Mouse (Mus musculus) mouse trophoblast stem cell (cell line): ENCODE results near the gene Kif5c.

ENCODE experiments used
- in situ Hi-C, 2 experiments: fragments of 300-500 bp; cut with MseI, MboI; formaldehyde crosslinking; loops; 2 replicates in 1 of 2; 3 replicates in 1 of 2; pipeline ENCODE4 v1.15.1; 2025

The Kif5c gene

DNA sequence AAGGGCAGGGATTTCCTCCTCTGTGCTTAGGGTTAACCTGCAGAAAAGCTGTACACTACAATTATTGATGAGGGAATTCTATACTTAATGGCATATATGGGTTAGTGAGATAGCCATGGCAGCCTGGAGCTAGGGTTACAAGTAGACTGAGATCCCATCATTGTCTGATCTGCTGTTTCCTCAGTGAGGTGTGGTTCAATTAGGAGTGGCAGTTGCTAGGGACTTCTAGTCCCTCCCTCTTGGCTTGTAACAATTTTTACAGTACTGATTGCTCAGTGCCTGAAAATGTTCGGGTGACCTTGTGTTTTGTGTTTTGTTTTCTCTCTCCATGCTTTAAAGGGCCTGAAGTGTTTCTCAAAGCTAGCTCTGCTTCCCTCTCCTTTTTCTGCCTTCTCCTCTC is 2.1 kb downstream of the Kif5c start:
- in situ Hi-C loops: no loop called here

DNA sequence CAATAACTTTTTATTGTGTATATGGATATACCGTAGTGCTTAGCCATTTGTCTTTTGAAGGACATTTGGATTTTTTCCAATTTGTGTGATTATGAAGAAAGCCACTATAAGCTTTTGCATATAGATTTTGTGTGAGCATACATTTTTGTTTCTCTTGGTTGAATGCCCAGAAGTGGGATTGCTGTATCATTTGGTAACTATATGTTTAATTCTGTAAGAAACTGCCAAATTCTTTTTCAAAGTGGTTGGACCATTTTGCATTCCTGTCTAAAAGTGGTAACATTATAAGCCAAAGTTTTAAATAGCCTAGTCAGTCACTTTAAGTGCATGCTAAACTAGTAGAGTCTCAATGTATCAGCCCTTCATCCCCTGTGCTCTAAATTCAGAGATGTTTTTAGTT is 6.5 kb downstream of the Kif5c start:
- in situ Hi-C loops: no loop called here

DNA sequence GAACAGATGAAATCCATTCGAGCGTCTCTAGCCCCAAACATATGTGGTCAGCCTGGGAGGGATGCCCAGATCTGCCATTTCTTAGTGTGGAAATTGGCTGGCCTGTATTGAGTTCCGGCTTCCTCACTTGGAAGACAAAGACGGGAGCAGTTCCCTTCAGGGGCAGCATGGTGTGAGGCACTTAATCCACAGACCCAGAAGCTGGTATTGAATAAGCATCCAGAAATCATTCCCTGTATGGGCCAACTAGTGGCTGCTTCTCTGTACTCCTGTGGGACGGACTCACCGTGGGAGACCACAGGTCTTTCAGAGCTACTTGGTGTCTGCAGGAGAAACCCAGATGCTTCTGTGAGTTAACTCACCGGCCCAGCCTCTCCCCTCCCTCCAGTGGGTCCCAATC is 8.5 kb downstream of the Kif5c start:
- in situ Hi-C loops: no loop called here

DNA sequence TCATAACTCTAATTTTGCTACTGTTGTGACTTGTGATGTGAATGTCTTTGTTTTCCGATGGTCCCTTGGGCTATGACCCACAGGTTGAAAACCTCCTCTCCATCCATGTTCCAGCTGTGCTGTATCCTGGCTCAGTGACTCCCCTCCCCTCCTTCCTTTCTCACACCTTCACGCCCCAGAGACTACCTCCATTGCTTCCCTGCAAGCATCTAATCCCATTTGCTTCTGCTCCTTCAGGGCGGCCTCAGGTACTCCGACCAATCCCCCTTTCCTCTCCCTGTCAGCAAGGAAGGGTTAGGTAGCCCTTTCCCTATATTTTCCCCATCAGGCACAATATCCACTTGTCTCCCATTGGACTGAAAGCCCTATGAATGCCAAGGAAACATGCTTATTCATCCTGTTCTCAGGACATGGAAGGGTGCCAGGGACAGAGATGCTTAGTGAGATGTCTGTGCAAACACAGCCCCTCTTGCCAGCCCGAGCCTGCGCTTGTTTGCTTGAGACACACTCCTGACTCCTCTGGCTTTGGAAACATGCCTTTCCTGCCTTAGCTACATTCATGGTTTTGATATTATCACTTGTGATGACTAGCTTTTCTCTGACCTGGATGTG is 9.1 kb downstream of the Kif5c start:
- in situ Hi-C loops: no loop called here

DNA sequence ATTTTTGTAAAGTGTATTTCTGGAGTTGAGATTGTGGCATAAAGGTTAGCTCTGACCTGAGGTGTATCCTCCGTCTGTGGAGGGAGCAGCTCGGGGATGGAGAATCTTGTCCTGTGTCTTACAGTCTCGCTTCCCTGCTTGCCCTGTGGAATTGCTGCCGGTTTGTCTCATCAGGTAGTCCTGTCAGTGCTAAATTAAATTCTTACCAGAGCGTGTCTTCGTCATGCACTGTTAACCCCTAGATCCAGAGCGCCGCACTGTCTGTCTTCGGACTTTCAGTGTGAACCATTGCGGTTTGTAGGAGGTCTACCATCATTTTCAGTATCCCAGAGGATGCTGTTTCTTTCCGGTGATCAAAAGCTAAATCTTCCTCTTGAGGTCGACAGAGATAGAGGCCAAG is 10.1 kb downstream of the Kif5c start:
- in situ Hi-C loops: no loop called here

DNA sequence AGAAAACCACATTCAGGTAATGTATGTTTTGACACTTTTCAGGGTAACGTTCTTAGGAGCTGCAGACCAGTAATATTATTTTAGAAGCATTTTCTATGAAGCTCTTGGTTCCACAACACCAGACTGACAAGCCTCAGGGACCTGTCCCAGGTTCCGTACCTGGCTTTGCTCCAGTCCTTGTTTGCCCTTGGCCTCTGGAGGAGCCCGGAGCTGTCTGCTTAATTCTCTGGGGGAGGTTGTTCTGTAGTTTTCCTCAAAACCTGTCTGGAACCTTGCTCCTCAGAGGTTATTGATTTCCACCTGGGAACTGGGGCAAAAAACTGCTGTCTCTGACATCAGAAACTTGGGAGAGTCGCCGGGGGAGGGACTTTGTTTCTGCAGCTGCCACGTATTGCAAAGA is 11.5 kb downstream of the Kif5c start:
- in situ Hi-C loops: no loop called here

DNA sequence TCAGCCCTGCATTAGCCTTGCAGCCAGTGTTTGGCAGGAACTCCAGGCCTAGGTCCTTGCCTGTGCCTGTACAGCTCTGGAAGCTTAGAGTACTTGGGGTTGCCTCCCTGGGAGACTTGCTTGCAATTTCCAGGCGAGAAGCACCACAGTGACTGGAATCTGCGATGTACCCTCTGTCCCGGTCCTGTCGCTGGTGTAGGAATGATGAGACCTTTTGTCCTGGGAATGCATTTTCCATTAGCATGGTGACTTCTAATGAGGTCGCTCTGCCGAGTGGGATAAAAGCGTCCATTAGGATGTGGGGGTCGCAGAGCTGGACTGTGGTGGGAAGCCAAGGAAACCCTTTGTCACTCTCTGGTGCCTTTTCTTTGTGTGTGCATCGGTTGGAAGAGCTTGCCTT is 14.1 kb downstream of the Kif5c start:
- in situ Hi-C loops: no loop called here

DNA sequence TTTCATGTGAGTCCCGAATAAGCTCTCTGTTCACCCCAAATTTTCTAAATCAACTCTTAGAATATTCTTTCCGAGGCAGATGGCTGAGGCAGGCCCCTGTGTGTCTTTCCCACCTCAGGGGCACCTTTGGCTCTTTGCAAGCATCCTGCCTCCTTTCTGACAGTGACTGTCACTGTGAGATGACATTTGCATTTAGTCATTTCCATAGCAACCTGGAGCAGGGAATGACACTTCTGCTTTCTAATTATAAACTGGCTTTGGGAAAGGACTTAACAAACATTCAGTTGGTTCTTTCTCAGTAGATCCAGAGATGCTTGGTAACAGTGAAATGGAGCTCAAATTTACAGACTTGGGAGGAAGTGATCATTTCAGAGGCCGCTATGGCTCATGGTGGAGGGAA is 23.7 kb downstream of the Kif5c start:
- in situ Hi-C loops: no loop called here

DNA sequence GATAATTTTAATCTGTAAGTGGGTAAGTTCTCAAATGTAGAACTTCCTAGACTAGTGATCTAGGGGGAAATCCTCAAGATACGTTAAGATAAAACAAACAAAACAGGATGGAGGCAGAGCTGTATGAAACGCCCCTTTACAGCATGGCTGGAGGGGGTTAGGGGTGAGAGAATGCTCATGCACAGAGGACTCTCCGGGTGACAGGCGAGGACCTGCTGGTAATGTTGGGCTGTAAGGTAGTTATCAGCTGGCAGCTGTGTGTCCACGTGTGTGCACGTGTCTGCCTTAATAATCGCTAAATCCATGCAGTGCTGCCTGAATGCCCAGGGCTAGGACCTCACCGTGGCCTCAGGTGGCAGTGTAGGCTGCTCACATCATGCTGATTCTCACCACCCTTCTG is 24.7 kb downstream of the Kif5c start:
- in situ Hi-C loops: no loop called here

DNA sequence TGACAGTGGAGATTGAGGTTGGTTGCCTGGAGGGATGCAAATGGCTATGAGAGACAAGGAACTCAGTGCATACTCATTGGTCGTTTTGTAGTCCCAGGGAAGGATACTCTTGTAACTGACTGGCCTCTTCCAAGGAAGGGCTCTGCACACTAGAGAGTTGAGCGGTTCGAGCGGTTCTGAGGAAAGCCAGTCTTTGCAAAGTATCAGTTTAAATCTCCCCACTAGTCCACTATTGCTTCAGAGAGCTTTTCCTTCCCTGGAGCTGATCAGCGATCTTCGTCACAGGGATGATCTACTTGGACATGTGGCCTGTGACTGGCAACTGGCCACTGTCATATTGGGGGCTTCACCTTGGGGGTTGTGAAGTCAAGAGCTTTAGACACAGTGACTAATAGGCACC is 28.5 kb downstream of the Kif5c start:
- in situ Hi-C loops: no loop called here

DNA sequence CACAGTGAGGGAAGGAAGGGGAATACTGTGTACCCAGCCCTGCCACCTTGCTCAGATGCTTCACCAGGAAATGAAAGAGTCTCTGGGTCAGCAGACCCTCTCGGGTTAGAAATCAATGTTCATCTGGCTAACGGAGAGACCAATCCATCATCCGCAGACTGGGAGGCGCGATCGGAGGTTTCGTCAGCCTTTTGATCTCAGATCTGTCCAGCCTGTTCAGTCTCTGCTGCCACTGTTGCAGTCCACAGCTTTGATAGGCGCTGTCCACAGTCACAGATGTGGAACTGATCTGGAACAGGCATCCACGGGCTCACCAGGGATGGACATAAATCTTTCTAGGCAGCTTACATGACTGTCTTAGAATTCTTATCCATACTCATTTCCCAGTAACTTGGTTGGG is 29.2 kb downstream of the Kif5c start:
- in situ Hi-C loops: no loop called here

DNA sequence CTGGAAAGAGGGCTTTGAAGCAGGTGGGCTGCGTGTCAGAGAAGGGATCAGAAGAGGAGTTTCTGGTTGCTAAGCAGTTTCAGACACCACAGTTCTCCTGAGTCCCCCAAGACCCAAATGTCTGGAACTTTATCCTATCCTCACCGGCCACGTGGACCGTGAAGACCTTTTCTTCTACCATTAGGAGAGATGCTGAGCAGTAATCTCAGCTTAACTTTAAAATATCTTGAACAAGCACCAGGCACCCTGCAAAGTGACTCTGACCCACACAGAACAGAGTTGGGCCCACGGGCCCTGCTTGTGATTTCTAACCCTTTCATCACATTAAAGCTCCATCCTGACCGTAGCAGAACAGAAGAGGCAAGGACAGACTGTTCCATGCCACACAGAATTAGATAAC is 29.7 kb downstream of the Kif5c start:
- in situ Hi-C loops: no loop called here

DNA sequence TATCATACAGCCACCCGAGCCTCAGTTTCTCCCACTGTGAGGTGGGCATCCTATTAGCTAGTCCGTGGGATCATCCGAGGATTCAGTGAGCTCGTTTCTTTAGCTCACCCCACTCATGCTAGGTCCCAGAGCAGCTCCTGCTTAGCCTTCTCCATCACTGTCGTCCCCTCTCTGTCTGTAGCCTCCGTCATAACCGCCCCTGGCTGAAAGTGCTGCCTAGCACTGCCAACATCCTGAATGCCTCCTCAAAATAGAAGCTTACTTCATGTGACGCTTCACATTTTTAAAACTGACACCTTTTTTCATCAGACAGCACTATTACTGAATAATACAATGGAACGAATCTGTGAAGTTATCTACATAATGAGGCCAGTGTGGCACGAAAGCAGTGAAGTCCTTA is 30.1 kb downstream of the Kif5c start:
- in situ Hi-C loops: no loop called here

DNA sequence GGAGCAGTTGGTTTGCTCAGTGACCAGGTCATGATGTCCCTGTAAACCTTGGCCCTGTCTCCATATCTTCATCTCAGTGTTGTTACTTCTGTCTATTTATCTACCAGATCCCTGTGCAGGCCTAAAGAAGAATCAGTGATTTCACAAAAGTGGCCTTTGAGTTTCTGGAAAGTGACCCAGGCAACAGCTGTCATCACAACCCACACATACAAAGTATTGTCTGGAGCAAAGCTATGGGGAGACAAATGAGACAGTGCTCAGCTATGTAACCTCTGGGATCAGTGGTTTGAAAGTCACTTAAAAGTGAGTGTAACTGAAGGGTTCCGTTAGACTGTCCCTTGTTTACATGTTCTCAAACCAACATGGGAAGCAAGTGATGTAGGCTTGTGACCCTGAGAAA is 32.6 kb downstream of the Kif5c start:
- in situ Hi-C loops: no loop called here

DNA sequence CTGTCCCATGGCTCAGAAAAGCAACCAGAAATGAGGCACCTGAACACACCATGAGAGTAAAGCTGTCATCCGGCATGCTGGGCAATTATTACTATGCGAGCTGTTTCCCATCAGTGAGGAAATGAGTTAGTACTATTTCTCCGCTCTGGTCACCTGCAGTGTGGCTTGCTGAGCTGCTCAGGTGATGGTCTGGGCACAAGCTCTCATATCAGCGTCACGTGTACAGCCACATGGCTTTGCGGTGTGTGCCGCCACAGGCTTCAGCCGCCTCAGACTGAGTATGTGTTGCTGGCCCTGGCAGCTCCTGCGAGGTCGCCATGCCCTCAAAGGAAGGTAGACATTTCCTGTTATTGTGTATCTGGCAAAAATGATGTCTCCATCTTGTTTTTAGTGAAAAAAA is 35.5 kb downstream of the Kif5c start:
- in situ Hi-C loops: no loop called here

DNA sequence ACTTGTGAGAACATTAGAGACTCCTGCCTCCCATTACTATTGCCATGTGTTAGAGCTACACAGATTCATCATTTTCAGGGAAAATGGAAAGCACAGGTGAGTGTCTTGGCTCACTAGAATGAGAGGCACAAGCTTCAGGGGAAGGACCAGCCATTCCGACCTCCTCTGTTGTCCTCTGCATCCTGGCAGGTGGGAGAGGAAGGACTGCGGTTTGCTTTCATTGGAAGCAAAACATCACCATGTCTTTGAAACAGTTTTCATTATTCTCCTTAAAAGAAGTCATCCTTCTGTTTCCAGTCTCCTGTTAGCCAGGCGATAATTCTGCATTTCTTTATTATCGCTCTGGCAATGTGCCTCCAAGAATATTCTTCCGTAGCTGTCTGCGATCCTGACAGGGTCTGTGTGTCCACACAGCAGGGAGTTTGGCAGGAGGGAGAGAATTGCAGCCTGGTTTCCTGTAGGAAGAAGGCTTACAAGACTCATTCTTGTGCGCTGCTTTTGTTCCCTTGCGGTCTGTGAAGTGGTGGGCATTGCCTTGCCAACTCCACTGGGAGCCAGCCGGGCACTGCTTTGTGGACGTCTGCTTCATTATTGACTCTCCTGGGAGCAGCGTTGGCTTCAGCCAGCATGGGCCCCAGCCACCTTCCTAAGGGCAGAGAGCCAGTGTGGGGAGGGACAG is 36.2 kb downstream of the Kif5c start:
- in situ Hi-C loops: no loop called here

DNA sequence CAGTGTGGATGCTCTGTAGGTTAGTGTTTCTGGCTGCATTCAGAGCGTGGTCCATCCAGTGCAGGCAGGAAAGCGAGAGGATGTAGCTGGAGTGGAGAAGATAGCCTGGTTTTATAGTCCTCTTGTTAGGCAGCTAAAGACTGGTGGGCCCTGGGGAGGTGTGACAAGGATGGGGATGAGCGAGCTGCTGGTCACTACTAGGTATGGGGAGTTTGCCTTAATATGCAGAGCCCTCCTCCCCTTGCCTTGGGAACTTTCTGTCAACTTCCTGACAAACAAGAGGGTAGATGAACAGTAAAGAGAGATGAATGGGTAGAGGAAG is 36.7 kb downstream of the Kif5c start:
- in situ Hi-C loops: no loop called here

DNA sequence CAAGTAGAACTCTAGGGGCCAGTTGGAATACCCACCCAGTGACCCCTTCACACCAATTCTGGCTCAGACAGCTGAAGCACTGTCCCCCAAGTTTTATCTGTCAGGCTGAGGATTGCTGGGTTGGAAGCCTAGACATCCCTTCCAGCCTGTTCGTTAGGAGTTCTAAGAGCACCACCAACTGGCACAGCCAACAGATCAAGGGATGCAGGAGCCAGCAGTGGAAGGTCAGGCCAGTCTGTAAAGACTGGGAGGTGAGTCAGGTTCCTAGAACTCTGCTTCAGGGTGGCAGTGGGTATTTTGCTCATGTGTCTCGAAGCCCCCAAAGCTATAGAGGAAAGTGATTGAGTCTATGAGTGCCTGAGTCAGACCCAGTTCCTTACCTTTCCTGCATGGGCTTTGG is 37.9 kb downstream of the Kif5c start:
- in situ Hi-C loops: no loop called here

DNA sequence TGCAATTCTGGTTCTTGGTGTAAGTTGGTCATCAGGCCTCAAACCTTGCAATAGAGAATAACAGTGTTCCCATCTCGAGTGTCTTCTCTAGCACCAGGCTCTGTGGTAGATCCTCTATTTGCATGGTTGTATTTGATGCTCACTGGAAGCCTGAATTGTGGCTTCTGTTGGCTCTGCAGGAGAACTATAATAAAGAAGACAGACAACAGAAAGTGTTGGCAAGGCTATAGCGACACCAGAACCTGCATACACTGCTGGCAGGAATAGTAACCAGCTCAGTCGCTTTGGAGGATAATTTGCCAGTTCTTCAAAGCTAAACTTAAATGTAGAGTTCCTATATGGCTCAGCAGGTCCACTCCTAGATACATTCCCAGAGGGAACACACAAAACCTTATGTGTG is 38.6 kb downstream of the Kif5c start:
- in situ Hi-C loops: no loop called here

DNA sequence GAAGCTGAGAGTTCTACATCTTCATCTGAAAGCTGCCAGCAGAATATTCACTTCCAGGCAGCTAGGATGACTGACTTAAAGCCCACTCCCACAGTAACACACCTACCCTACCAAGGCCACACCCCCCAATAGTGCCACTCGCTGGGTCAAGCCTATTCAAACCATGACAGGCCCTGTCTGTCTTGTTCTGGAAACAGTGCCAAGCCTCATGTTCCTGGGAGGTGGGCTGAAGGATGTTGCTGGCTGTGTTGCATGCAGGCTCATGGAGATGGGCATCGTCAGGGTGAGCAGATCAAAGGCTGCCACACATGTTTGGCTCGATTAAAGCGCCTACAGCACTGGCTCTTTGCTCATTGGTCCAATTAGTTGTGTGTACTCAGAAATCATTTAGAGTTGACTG is 39.9 kb downstream of the Kif5c start:
- in situ Hi-C loops: no loop called here

DNA sequence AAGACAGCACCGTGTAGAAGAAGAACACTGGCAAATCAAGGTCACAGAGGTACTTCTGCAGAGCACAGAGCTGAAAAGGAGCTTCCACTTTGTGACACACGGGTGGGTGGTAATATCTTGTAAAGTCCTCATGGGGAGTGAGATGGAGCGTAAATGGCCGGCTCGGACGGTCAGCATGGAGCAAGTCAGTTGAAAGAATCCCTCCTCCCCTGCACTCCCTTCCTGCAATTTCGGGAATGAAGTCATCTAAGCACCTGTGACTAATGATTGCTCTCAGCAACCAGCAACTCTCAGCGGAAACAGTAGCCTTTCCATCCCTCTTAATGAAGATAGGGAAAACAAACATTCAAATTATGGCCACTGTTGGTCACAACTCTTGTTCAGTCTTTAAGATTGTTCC is 40.9 kb downstream of the Kif5c start:
- in situ Hi-C loops: no loop called here

DNA sequence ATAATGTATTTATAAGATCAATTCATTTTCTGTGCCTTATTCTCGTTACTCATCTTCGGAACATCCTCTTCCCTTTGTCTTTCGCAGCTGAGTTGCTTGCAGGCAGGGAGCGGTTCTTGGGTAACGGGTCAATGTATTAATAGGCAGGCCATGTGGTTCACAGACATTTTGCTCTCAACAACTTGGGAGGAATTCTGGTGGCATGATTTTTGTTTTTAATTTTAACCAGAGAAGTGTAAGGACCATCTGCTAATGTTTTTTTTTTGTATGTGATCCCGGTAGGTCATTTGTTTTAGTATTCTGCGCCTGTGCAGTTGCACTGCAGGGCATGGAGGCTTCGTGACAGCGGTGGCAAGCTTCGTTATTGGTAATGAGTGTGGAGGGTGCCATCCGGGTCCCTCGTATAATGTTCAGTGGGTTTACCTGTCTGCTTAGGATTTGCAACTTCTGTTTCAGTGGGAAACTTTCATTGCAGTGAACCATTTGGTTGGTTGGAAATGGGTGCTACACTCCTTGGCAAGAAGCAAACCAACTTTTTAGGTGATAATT is 41.4 kb downstream of the Kif5c start:
- in situ Hi-C loops: no loop called here

DNA sequence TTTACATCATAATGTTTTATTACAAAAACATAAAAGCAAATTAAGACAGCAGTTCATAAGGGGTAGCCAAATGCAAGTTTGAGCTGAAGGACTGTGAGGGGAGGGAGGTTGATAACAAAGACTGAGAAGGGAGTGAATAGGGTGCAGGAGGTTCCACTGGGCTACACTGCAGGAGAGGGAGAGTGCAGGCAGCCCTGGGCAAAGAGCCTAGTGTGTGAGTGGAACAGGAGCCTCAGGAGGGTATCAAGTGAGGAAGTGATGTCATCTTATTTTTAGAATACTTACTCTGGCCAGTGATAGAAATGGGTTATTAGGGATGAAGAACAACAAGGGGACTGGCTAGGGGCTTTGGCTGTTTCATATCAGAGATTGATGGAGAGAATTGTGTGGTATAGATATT is 42.2 kb downstream of the Kif5c start:
- in situ Hi-C loops: no loop called here

DNA sequence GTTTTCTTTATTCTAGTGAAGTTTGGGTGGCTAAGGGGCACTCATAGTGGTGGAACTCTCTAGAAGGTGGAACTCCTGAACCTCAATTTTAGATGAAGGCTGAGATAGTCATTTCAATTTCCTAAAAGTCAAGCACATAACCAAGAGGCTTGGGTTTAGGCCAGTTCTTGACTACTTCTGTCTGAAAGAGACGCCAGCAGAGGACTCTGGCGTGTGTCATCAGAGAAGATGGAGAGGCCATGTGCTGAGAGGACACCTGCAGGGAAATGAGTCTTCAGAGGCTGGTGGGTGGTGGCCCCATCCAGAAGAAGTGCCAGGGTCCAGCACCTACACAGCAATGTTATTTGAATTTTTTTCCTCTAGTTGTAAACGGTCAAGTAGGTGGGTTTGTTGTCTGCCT is 42.8 kb downstream of the Kif5c start:
- in situ Hi-C loops: no loop called here
